Mouse (Mus musculus) erythroblast, embryonic 14.5 days (primary cell): ENCODE results near the gene Col5a1.

Experiments used
- GATA1 ChIP-seq: IDR thresholded peaks from 2 replicates; pipeline ENCODE4 v1.6.1; 2012; ENCODE audit warnings: low read length, inconsistent platforms, mixed read lengths
- TAL1 ChIP-seq: IDR thresholded peaks from 3 replicates; pipeline ENCODE4 v1.6.1; 2012; ENCODE audit warnings: low read length, inconsistent platforms, mixed read lengths

- TF ChIP-seq TAL1 (no peak), GATA1 (no peak)
These were observed 45.7 kb downstream of the Col5a1 start for GRCm38 (mm10) chr2:27931971-27932370.
